Mouse (Mus musculus): ENCODE measurements around the gene Npc1l1. TPM values are rescaled to one million over a fixed set of nuclear protein-coding genes. Genes with fewer than 3 reads are reported as not detected.

Npc1l1 gene
- polyA plus RNA-seq, 1 experiment from 2014 or later = 0.06 TPM

DNA sequence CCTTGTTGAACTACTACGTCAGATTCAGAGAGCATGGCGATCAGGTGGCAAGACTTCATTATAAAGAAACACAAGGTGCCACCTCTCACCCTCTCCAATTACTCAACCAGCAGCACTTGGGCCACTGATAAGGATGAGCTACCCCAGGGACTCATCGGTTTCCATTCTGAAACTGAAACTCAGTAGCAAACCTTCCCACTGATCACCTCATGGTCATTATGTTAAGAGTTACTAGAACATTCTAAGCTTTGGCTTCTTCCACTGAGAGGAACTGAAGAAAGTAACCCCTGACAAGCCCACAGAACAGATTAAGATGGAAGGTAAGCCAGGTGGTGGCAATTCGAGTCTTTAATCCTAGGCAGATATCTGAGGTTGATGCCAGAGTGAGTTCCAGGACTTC lies 31.5 kb downstream of the Npc1l1 start:
- no peaks in the 10 kb centered on the region; the same call in 1 of the 2 replicates for H3K36me3 ChIP-seq (ENCODE audit: control insufficient read depth, insufficient read depth, low read length)
- H3K9me3 ChIP-seq (ENCODE audit: control insufficient read depth, low read depth, low read length) = no peaks in the 10 kb centered on the region
- H3K4me2 ChIP-seq (replicated peaks; ENCODE audit: low read depth, low read length) = peak overlapping the region; percentile 57; the same call in 1 of the 2 replicates
- WGBS = 85% methylated on average over 4 of the region's 4 CpGs
- peaks cover 10% of the 10 kb centered on the region for H3K4me1 ChIP-seq (ENCODE audit: control insufficient read depth, insufficient read depth, low read length)
- H3K4me3 ChIP-seq (ENCODE audit: low read depth, low read length) = no peak overlapping the region
- no peak for ATAC-seq (ENCODE audit: insufficient number of reproducible peaks, insufficient read depth, low FRiP score, low read depth)
- no peak overlapping the region for H3K9ac ChIP-seq (replicated peaks; ENCODE audit: low read depth, low read length)
- no peaks in the 10 kb centered on the region for H3K27me3 ChIP-seq (ENCODE audit: control insufficient read depth, insufficient read depth, low read length)
- no peak overlapping the region for H3K27ac ChIP-seq (ENCODE audit: low read length)

- no peaks in the 10 kb centered on the region for H3K9me3 ChIP-seq (ENCODE audit: control insufficient read depth, low read depth, low read length)
- no peak overlapping the region for H3K9ac ChIP-seq (replicated peaks; ENCODE audit: low read depth, low read length)
- no peak overlapping the region for H3K4me2 ChIP-seq (replicated peaks; ENCODE audit: low read depth, low read length)
- peaks cover 10% of the 10 kb centered on the region for H3K36me3 ChIP-seq (ENCODE audit: control insufficient read depth, insufficient read depth, low read length)
- no peak overlapping the region for H3K27ac ChIP-seq (ENCODE audit: low read length)
- 89% methylated on average over 8 of the region's 8 CpGs for WGBS
- H3K4me3 ChIP-seq (ENCODE audit: low read depth, low read length) = no peak overlapping the region
- H3K27me3 ChIP-seq (ENCODE audit: control insufficient read depth, insufficient read depth, low read length) = no peaks in the 10 kb centered on the region
- H3K4me1 ChIP-seq (ENCODE audit: control insufficient read depth, insufficient read depth, low read length) = peaks cover 10% of the 10 kb centered on the region
- ATAC-seq (ENCODE audit: insufficient number of reproducible peaks, insufficient read depth, low FRiP score, low read depth) = no peak
Measured at GRCm38 (mm10) chr11:6196780-6197179, 33.2 kb downstream of the Npc1l1 start.

GRCm38 (mm10) chr11:6187878-6188277 lies 42.1 kb downstream of the Npc1l1 start:
- Histone ChIP-seq H3K9ac (replicated peaks; ENCODE audit: low read depth, low read length) (no peak overlapping the region), H3K4me3 (ENCODE audit: low read depth, low read length) (no peak overlapping the region), H3K9me3 (ENCODE audit: control insufficient read depth, low read depth, low read length) (no peaks in the 10 kb centered on the region), H3K36me3 (ENCODE audit: control insufficient read depth, insufficient read depth, low read length) (peaks cover 10% of the 10 kb centered on the region), H3K27me3 (ENCODE audit: control insufficient read depth, insufficient read depth, low read length) (no peaks in the 10 kb centered on the region), H3K4me1 (ENCODE audit: control insufficient read depth, insufficient read depth, low read length) (peaks cover 3% of the 10 kb centered on the region; the same call in 1 of the 2 replicates), H3K4me2 (replicated peaks; ENCODE audit: low read depth, low read length) (no peak overlapping the region), H3K27ac (ENCODE audit: low read length) (no peak overlapping the region)
- WGBS = 2% methylated on average over 2 of the region's 2 CpGs
- no peak for ATAC-seq (ENCODE audit: insufficient number of reproducible peaks, insufficient read depth, low FRiP score, low read depth)

DNA sequence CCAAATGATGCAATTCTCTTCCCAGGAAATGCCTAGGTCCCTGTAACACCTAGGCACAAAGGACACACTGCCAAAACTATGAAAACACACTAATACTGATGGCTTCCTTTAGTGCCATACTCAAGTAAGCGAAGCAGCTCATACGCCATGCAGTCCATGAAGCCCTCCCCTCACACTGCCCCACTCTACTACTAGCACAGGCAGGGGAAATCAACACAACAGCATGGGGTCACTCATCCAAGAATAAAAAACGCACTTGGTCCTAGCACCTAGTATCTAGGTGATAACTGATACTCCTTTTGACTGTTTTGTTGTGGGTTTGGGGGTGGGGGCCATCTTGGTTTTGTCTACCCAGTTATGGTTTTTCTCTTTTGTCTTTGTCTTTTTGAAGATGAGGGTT lies 42.5 kb downstream of the Npc1l1 start:
- H3K27ac ChIP-seq (ENCODE audit: low read length) = no peak overlapping the region
- H3K9me3 ChIP-seq (ENCODE audit: control insufficient read depth, low read depth, low read length) = no peaks in the 10 kb centered on the region
- no peak; the same call in 1 of the 2 replicates for ATAC-seq (ENCODE audit: insufficient number of reproducible peaks, insufficient read depth, low FRiP score, low read depth)
- WGBS = 79% methylated on average over 3 of the region's 3 CpGs
- no peak overlapping the region for H3K4me2 ChIP-seq (replicated peaks; ENCODE audit: low read depth, low read length)
- peaks cover 3% of the 10 kb centered on the region; the same call in 1 of the 2 replicates for H3K4me1 ChIP-seq (ENCODE audit: control insufficient read depth, insufficient read depth, low read length)
- H3K27me3 ChIP-seq (ENCODE audit: control insufficient read depth, insufficient read depth, low read length) = no peaks in the 10 kb centered on the region
- no peak overlapping the region for H3K4me3 ChIP-seq (ENCODE audit: low read depth, low read length)
- H3K36me3 ChIP-seq (ENCODE audit: control insufficient read depth, insufficient read depth, low read length) = 0 out of 2 replicates have a peak, but pooled peaks cover 8% of the 10 kb centered on the region
- H3K9ac ChIP-seq (replicated peaks; ENCODE audit: low read depth, low read length) = no peak overlapping the region

- H3K9ac ChIP-seq (replicated peaks; ENCODE audit: low read depth, low read length) = no peak overlapping the region
- peaks cover 7% of the 10 kb centered on the region for H3K4me1 ChIP-seq (ENCODE audit: control insufficient read depth, insufficient read depth, low read length)
- no peaks in the 10 kb centered on the region for H3K27me3 ChIP-seq (ENCODE audit: control insufficient read depth, insufficient read depth, low read length)
- no peaks in the 10 kb centered on the region for H3K36me3 ChIP-seq (ENCODE audit: control insufficient read depth, insufficient read depth, low read length)
- ATAC-seq (ENCODE audit: insufficient number of reproducible peaks, insufficient read depth, low FRiP score, low read depth) = no peak
- WGBS = 66% methylated on average over 11 of the region's 11 CpGs
- no peak overlapping the region for H3K27ac ChIP-seq (ENCODE audit: low read length)
- no peak overlapping the region for H3K4me2 ChIP-seq (replicated peaks; ENCODE audit: low read depth, low read length)
- H3K4me3 ChIP-seq (ENCODE audit: low read depth, low read length) = no peak overlapping the region
- no peaks in the 10 kb centered on the region for H3K9me3 ChIP-seq (ENCODE audit: control insufficient read depth, low read depth, low read length)
Measured at GRCm38 (mm10) chr11:6184202-6184935, 45.6 kb downstream of the Npc1l1 start.

DNA sequence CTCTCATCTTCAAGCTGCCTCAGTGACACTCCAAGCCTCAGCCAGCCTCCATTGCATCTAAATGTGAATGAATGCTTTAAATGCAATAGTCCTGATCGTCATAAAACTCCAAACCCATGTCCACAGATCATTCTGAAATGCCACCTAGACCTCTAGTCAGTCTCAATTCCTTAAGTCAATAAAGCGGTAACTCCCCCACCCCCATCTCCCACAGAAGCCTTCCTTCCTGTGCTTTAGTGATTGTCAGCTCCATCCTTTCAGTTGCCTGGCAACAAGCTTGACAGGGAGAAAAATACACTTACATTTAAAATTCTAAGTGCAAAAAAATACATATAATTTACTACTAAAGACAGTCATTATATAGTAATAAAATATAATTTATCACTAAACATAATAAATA lies 46.7 kb downstream of the Npc1l1 start:
- H3K9me3 ChIP-seq (ENCODE audit: control insufficient read depth, low read depth, low read length) = no peaks in the 10 kb centered on the region
- 80% methylated on average over 2 of the region's 2 CpGs for WGBS
- H3K27ac ChIP-seq (ENCODE audit: low read length) = no peak overlapping the region
- no peak for ATAC-seq (ENCODE audit: insufficient number of reproducible peaks, insufficient read depth, low FRiP score, low read depth)
- no peak overlapping the region for H3K4me2 ChIP-seq (replicated peaks; ENCODE audit: low read depth, low read length)
- H3K27me3 ChIP-seq (ENCODE audit: control insufficient read depth, insufficient read depth, low read length) = no peaks in the 10 kb centered on the region
- H3K36me3 ChIP-seq (ENCODE audit: control insufficient read depth, insufficient read depth, low read length) = no peaks in the 10 kb centered on the region
- H3K4me3 ChIP-seq (ENCODE audit: low read depth, low read length) = no peak overlapping the region
- peaks cover 16% of the 10 kb centered on the region for H3K4me1 ChIP-seq (ENCODE audit: control insufficient read depth, insufficient read depth, low read length)
- H3K9ac ChIP-seq (replicated peaks; ENCODE audit: low read depth, low read length) = no peak overlapping the region

- no peak overlapping the region for H3K4me3 ChIP-seq (ENCODE audit: low read depth, low read length)
- peaks cover 16% of the 10 kb centered on the region for H3K4me1 ChIP-seq (ENCODE audit: control insufficient read depth, insufficient read depth, low read length)
- WGBS = 61% methylated on average over 6 of the region's 6 CpGs
- H3K27ac ChIP-seq (ENCODE audit: low read length) = no peak overlapping the region
- no peaks in the 10 kb centered on the region for H3K36me3 ChIP-seq (ENCODE audit: control insufficient read depth, insufficient read depth, low read length)
- ATAC-seq (ENCODE audit: insufficient number of reproducible peaks, insufficient read depth, low FRiP score, low read depth) = no peak
- no peak overlapping the region for H3K4me2 ChIP-seq (replicated peaks; ENCODE audit: low read depth, low read length)
- no peaks in the 10 kb centered on the region for H3K27me3 ChIP-seq (ENCODE audit: control insufficient read depth, insufficient read depth, low read length)
- no peaks in the 10 kb centered on the region for H3K9me3 ChIP-seq (ENCODE audit: control insufficient read depth, low read depth, low read length)
- H3K9ac ChIP-seq (replicated peaks; ENCODE audit: low read depth, low read length) = no peak overlapping the region
Measured at GRCm38 (mm10) chr11:6180811-6181399, 49.0 kb downstream of the Npc1l1 start.

DNA sequence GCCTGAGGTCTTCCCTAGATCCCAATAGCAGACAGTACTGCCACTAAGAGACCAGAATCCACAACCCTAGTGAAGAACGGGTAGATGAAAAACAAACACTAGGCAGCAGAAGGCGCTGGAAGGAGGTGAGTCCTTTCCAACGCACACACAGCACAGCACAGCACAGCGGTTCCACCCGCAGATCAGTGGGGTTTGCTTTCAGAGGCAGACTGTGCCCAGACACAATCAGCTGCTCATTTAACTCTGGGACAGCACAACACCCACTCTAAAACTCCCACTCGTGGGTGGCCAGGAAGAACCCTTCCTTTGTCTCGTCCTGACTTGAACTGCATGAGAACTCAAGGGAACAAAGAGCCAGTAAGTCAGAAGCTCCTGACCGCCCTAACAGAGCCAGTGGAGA lies 50.7 kb downstream of the Npc1l1 start:
- ATAC-seq (ENCODE audit: insufficient number of reproducible peaks, insufficient read depth, low FRiP score, low read depth) = no peak
- Histone ChIP-seq H3K4me1 (ENCODE audit: control insufficient read depth, insufficient read depth, low read length) (peaks cover 13% of the 10 kb centered on the region; the same call in 1 of the 2 replicates), H3K36me3 (ENCODE audit: control insufficient read depth, insufficient read depth, low read length) (no peaks in the 10 kb centered on the region), H3K4me2 (replicated peaks; ENCODE audit: low read depth, low read length) (no peak overlapping the region), H3K27ac (ENCODE audit: low read length) (no peak overlapping the region; the same call in 1 of the 2 replicates), H3K9ac (replicated peaks; ENCODE audit: low read depth, low read length) (no peak overlapping the region), H3K27me3 (ENCODE audit: control insufficient read depth, insufficient read depth, low read length) (no peaks in the 10 kb centered on the region), H3K9me3 (ENCODE audit: control insufficient read depth, low read depth, low read length) (no peaks in the 10 kb centered on the region), H3K4me3 (ENCODE audit: low read depth, low read length) (no peak overlapping the region)
- 21% methylated on average over 8 of the region's 8 CpGs for WGBS
